Mouse (Mus musculus) heart, adult 9 months (tissue): Measurements from ENCODE around the gene Fh1.

Source experiments
- DNase-seq, 2 experiments: peaks; one replicate each; pipeline ENCODE4 v3.0.0; 2022; ENCODE audit warnings: low spot score in 2 of 2

The Fh1 gene

GRCm38 (mm10) chr1:175619814-175620431 lies 5.5 kb downstream of the Fh1 start, which contains the start of gene Kmo:
Kmo (plus strand) TSS chr1:175620381.
- no peak for DNase-seq

GRCm38 (mm10) chr1:175614992-175615391 lies 10.4 kb downstream of the Fh1 start:
- no peak for DNase-seq

- DNase-seq, result no peak
Observed at GRCm38 (mm10) chr1:175608708-175609107, 16.7 kb downstream of the Fh1 start.

- DNase-seq, result no peak
Observed at GRCm38 (mm10) chr1:175607838-175608585, 17.4 kb downstream of the Fh1 start.

GRCm38 (mm10) chr1:175607308-175607707 lies 18.1 kb downstream of the Fh1 start:
- DNase-seq, result no peak

GRCm38 (mm10) chr1:175603390-175603789 lies 22.0 kb downstream of the Fh1 start:
- DNase-seq, result no peak

- DNase-seq, result no peak
Observed at GRCm38 (mm10) chr1:175602231-175602630, 23.2 kb downstream of the Fh1 start.

GRCm38 (mm10) chr1:175592832-175593231 lies 32.6 kb downstream of the Fh1 start:
- no peak for DNase-seq

GRCm38 (mm10) chr1:175586656-175587055 lies 38.8 kb downstream of the Fh1 start:
- no peak for DNase-seq

GRCm38 (mm10) chr1:175585267-175585666 lies 40.2 kb downstream of the Fh1 start:
- no peak for DNase-seq

- DNase-seq, result no peak
Observed at GRCm38 (mm10) chr1:175582799-175583198, 42.6 kb downstream of the Fh1 start.

GRCm38 (mm10) chr1:175580346-175580745 lies 45.1 kb downstream of the Fh1 start:
- DNase-seq, result no peak

- DNase-seq, result no peak
Observed at GRCm38 (mm10) chr1:175579598-175580235, 45.7 kb downstream of the Fh1 start.

GRCm38 (mm10) chr1:175578425-175579096 lies 46.9 kb downstream of the Fh1 start:
- no peak for DNase-seq

- no peak for DNase-seq
Observed at GRCm38 (mm10) chr1:175574129-175574528, 51.3 kb downstream of the Fh1 start.

- DNase-seq, result no peak
Observed at GRCm38 (mm10) chr1:175565579-175566103, 59.8 kb downstream of the Fh1 start.

- no peak for DNase-seq
Observed at GRCm38 (mm10) chr1:175564321-175564720, 61.1 kb downstream of the Fh1 start.

- no peak for DNase-seq
Observed at GRCm38 (mm10) chr1:175562379-175562778, 63.1 kb downstream of the Fh1 start.

- no peak for DNase-seq
Observed at GRCm38 (mm10) chr1:175561806-175562205, 63.6 kb downstream of the Fh1 start.

GRCm38 (mm10) chr1:175554641-175555040 lies 70.8 kb downstream of the Fh1 start:
- DNase-seq, result no peak

- no peak for DNase-seq
Observed at GRCm38 (mm10) chr1:175552474-175552873, 73.0 kb downstream of the Fh1 start.

- DNase-seq, result no peak
Observed at GRCm38 (mm10) chr1:175550586-175550985, 74.8 kb downstream of the Fh1 start.
